Mouse (Mus musculus) intestine, embryonic 15.5 days (tissue): ENCODE results near the gene Rhno1. TPM values are rescaled to one million over a fixed set of nuclear protein-coding genes. Genes with fewer than 3 reads are reported as not detected.
A peak's percentile ranks its signal among the peaks of the same experiment; 100 is the strongest.

Source experiments
- ATAC-seq: fragments of 200-750 bp; cut with Nextera tagmentation; 2 replicates; pipeline ENCODE4 v1.8.0; 2017; ENCODE audit warnings: moderate TSS enrichment, moderate library complexity
- H3K27ac ChIP-seq: fragments of 300-500 bp; sonication (generic); 2 replicates; pipeline ENCODE4 v1.5.1; 2015; ENCODE audit warnings: mild to moderate bottlenecking, inconsistent platforms
- H3K27me3 ChIP-seq: fragments of 300-500 bp; sonication (generic); replicated peaks from 2 replicates; pipeline ENCODE4 v1.6.1; 2015; ENCODE audit warnings: inconsistent platforms
- H3K36me3 ChIP-seq: fragments of 300-500 bp; sonication (generic); 2 replicates; pipeline ENCODE4 v1.6.1; 2015; ENCODE audit warnings: inconsistent platforms
- H3K4me1 ChIP-seq: fragments of 300-500 bp; sonication (generic); replicated peaks from 2 replicates; pipeline ENCODE4 v1.6.1; 2015; ENCODE audit warnings: inconsistent platforms
- H3K4me2 ChIP-seq: fragments of 300-500 bp; sonication (generic); replicated peaks from 2 replicates; pipeline ENCODE4 v1.6.1; 2015; ENCODE audit warnings: mild to moderate bottlenecking, inconsistent platforms
- H3K4me3 ChIP-seq: fragments of 300-500 bp; sonication (generic); replicated peaks from 2 replicates; pipeline ENCODE4 v1.5.1; 2015; ENCODE audit warnings: inconsistent platforms
- H3K9ac ChIP-seq: fragments of 300-500 bp; sonication (generic); 2 replicates; pipeline ENCODE4 v1.6.1; 2015; ENCODE audit warnings: inconsistent platforms
- H3K9me3 ChIP-seq: fragments of 300-500 bp; sonication (generic); 2 replicates; pipeline ENCODE4 v1.6.1; 2016; ENCODE audit warnings: inconsistent platforms
- WGBS: fragments of 180-500 bp; shearing (Covaris S2); methylation state at CpG from one replicate; pipeline ENCODE4 v1.1.7; 2015; 5-methylcytosine and 5-hydroxymethylcytosine counted together
- polyA plus RNA-seq: library from polyadenylated mRNA; unstranded; fragments of >200 nt; fragmentation: Nextera tagmentation; extraction: Ambion mirVana; gene quantifications from 2 replicates; pipeline ENCODE4 v1.2.1, GENCODE M21; 2015

Gene Rhno1
- polyA plus RNA-seq, 1 experiment from 2014 or later = 107 TPM

DNA sequence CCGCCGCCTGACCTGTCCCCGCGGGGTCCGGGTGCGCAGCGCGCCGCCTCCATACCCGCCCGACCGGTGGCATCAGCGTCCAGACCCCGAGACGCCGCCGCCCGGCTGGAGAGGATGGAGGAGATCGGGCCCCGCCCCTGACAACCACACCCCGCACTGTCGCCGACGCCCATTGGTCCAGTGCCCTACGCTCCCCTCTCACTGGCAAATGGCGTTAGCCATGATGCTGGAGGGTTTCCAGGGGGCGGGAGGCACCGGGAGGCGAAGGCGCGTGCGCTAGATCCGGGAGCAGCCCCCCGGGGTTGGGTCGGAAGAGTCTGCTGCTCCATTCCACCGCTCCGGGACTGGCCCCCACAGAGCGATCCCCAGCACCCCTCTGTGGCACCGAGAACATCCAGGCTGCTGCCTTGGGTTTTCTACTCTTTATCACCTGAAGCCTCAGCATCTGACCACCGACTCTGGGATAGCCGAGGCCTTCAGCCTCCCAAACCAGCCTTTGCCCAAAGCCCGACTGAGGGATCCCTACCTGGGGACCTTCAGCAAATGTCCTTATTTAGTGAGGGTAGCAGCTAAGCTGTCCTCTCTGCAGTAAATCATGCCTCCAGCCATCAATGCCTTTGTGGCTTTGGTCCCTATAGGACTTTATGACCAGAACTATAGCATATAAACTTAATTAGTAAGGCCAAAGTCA, 6.8 kb downstream of the Rhno1 start, which contains the start of gene Tulp3:
Tulp3 (minus strand) TSS at position 126 of the 691 bp plus-strand sequence.
- Histone ChIP-seq H3K9me3 (no peaks in the 10 kb centered on the region), H3K4me2 (peak within 1 kb of the TSS; percentile 88), H3K36me3 (peaks cover 17% of the 10 kb centered on the region), H3K27ac (peak within 1 kb of the TSS; percentile 46), H3K9ac (peak within 1 kb of the TSS; percentile 69), H3K4me3 (peak within 1 kb of the TSS; percentile 88), H3K4me1 (0 out of 2 replicates have a peak, but pooled peaks cover 5% of the 10 kb centered on the region), H3K27me3 (no peaks in the 10 kb centered on the region)
- 1% methylated on average over 42 of the region's 42 CpGs for WGBS
- peak; percentile 99 for ATAC-seq

GRCm38 (mm10) chr6:128355201-128355681, 7.5 kb downstream of the Rhno1 start:
- Histone ChIP-seq H3K4me3 (peak overlapping the region; percentile 88), H3K9me3 (no peaks in the 10 kb centered on the region), H3K9ac (peak overlapping the region; percentile 69), H3K4me1 (0 out of 2 replicates have a peak, but pooled peaks cover 5% of the 10 kb centered on the region), H3K4me2 (peak overlapping the region; percentile 88), H3K27ac (peak overlapping the region; percentile 46), H3K36me3 (peaks cover 18% of the 10 kb centered on the region), H3K27me3 (no peaks in the 10 kb centered on the region)
- ATAC-seq = peak; percentile 83
- WGBS = under 1% methylated on average over 28 of the region's 28 CpGs

GRCm38 (mm10) chr6:128354140-128354539, 8.6 kb downstream of the Rhno1 start:
- no peaks in the 10 kb centered on the region for H3K27me3 ChIP-seq
- H3K4me2 ChIP-seq = no peak overlapping the region
- peaks cover 18% of the 10 kb centered on the region for H3K36me3 ChIP-seq
- no peaks in the 10 kb centered on the region for H3K9me3 ChIP-seq
- H3K4me1 ChIP-seq = 0 out of 2 replicates have a peak, but pooled peaks cover 5% of the 10 kb centered on the region
- no peak for ATAC-seq
- H3K27ac ChIP-seq = no peak overlapping the region
- no peak overlapping the region for H3K4me3 ChIP-seq
- 81% methylated on average over 3 of the region's 3 CpGs for WGBS
- H3K9ac ChIP-seq = no peak overlapping the region

DNA sequence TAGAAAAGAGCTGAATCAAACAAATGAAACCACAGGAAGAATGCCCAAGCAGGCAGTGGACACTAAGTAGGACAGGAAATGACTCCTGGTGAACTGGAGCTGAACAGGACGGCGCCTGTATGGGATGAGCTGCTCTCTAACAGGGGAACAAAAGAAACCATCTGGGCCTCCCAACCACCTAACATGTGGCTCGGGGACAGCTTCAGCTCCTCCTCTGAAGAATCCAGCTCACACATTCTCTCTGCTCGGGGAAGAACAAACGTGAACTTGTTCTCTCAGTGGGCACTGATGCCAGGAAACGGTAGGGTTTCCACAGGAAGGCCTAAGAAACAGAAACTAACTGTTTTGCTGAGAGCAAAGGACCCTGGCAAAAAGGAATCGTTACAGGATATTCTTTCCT, 13.0 kb downstream of the Rhno1 start:
- WGBS = 57% methylated on average over 7 of the region's 7 CpGs
- ATAC-seq = no peak
- Histone ChIP-seq H3K4me3 (no peak overlapping the region), H3K9ac (no peak overlapping the region), H3K4me2 (no peak overlapping the region), H3K27me3 (no peaks in the 10 kb centered on the region), H3K9me3 (no peaks in the 10 kb centered on the region), H3K36me3 (0 out of 2 replicates have a peak, but pooled peaks cover 3% of the 10 kb centered on the region), H3K4me1 (0 out of 2 replicates have a peak, but pooled peaks cover 2% of the 10 kb centered on the region), H3K27ac (0 out of 2 replicates have a peak overlapping the region, but pooled peaks have one; percentile 11)

DNA sequence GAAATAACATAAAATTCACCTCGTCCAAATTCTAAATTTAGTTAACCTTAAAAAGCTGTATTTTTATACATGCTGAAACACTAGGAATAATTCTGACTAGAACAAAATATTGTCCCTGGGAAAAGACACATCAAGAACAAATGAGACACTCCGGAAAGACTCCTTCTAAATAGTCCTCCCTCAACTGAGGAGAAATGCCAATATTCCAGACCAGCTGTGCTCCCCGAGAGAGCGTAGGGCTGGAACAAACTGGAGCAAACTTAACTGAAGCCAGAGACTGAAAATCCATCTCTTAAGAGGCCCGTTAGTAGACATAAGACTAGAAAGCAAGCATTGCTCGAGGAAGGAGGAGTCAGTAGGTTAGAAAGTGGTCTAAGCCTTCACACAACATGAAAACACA, 15.9 kb downstream of the Rhno1 start:
- H3K9me3 ChIP-seq = no peaks in the 10 kb centered on the region
- no peak overlapping the region for H3K27ac ChIP-seq
- no peak for ATAC-seq
- no peak overlapping the region for H3K9ac ChIP-seq
- 78% methylated on average over 6 of the region's 6 CpGs for WGBS
- H3K36me3 ChIP-seq = 0 out of 2 replicates have a peak, but pooled peaks cover 3% of the 10 kb centered on the region
- no peak overlapping the region for H3K4me3 ChIP-seq
- no peak overlapping the region for H3K4me2 ChIP-seq
- H3K27me3 ChIP-seq = no peaks in the 10 kb centered on the region
- H3K4me1 ChIP-seq = no peaks in the 10 kb centered on the region

DNA sequence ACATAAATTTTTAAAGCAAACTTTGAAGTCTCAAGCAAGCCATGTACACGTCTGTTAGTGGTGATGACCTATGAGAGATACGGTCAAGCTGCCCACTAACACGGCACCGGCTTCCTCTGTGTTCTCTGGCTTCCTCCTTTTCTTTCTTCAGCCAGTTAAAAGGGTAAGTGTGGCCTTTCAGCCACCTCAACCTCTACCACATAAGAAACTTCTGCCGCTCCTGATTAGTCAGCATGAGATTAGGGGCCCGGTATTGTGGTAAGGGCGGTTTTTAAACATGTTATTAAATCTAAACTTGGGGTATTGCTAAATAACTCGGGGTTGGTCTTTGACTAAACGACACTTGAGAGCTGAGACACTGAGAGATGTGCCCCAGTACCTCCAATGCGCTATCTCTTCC, 17.1 kb downstream of the Rhno1 start:
- H3K4me2 ChIP-seq = no peak overlapping the region
- no peaks in the 10 kb centered on the region for H3K9me3 ChIP-seq
- ATAC-seq = no peak
- no peaks in the 10 kb centered on the region for H3K4me1 ChIP-seq
- H3K9ac ChIP-seq = no peak overlapping the region
- 85% methylated on average over 10 of the region's 10 CpGs for WGBS
- H3K27ac ChIP-seq = no peak overlapping the region
- no peaks in the 10 kb centered on the region for H3K27me3 ChIP-seq
- H3K4me3 ChIP-seq = no peak overlapping the region
- no peaks in the 10 kb centered on the region for H3K36me3 ChIP-seq

GRCm38 (mm10) chr6:128341956-128342723, 20.6 kb downstream of the Rhno1 start:
- Histone ChIP-seq H3K27me3 (no peaks in the 10 kb centered on the region), H3K4me1 (0 out of 2 replicates have a peak, but pooled peaks cover 3% of the 10 kb centered on the region), H3K36me3 (no peaks in the 10 kb centered on the region), H3K4me2 (no peak overlapping the region), H3K9me3 (no peaks in the 10 kb centered on the region), H3K9ac (no peak overlapping the region), H3K27ac (0 out of 2 replicates have a peak overlapping the region, but pooled peaks have one; percentile 17), H3K4me3 (no peak overlapping the region)
- no peak for ATAC-seq
- WGBS = 82% methylated on average over 11 of the region's 11 CpGs

DNA sequence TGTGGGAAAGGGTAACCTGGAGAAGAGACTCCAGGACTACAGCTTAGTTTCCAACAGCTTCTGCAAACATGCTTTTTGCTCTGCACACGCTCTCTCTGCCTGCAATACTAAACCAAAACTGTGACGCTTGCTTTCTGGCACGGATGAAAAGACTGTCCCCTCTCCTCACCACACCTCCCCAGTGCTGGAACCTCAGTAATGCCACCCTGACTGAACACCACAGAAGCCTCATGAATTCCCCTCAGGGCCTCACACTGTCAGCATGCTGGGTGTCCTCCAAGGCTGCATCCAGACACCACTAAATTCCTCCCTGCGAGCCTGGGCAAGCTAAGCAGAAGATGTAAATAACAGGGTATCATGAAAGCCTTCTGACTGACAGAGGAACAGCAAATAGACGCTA, 23.8 kb downstream of the Rhno1 start:
- Histone ChIP-seq H3K36me3 (no peaks in the 10 kb centered on the region), H3K9ac (no peak overlapping the region), H3K27ac (no peak overlapping the region), H3K9me3 (no peaks in the 10 kb centered on the region), H3K4me3 (no peak overlapping the region), H3K4me2 (no peak overlapping the region), H3K27me3 (no peaks in the 10 kb centered on the region), H3K4me1 (0 out of 2 replicates have a peak, but pooled peaks cover 6% of the 10 kb centered on the region)
- no peak for ATAC-seq
- 27% methylated on average over 5 of the region's 5 CpGs for WGBS

- Histone ChIP-seq H3K27ac (no peak overlapping the region), H3K9ac (no peak overlapping the region), H3K4me3 (no peak overlapping the region), H3K36me3 (peaks cover 3% of the 10 kb centered on the region; the same call in 1 of the 2 replicates), H3K27me3 (no peaks in the 10 kb centered on the region), H3K4me2 (no peak overlapping the region), H3K4me1 (0 out of 2 replicates have a peak, but pooled peaks cover 6% of the 10 kb centered on the region), H3K9me3 (no peaks in the 10 kb centered on the region)
- ATAC-seq = no peak
- WGBS = 57% methylated on average over 7 of the region's 7 CpGs
Observed at GRCm38 (mm10) chr6:128337467-128337866, 25.2 kb downstream of the Rhno1 start.

DNA sequence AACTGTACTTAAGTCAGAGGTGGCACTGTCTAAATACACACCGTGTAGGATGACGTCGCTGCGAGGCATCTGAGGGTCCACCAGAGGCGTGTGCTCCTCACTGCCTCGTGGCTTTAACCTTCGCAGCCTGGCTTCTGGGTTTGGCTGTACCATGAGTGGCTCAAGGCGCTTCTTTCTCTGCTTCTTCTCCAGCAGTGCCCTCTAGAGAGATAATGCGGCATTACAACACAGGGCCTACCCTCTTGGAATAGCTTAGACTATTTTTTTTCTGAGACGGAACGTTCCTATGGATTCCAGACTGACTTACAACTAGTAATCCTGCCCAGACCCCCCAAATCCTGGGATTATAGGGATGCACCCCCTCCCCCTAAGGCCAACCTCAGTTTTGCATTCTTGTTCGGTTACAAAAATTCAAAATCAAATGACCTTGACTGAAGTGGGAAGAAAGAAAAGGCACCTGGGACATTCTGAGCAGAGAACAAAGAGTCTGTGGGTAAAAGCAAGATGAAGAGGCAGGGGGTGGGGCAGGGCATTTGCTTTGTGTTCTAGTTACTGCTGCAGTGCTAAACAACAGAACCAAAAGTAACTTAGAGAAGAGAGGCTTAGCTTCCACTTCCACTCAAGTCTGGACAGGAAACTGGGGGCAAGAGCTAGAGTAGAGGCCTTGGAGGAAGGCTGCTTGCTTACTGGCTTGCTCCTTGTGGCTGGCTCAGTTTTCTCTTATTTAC, 28.1 kb downstream of the Rhno1 start:
- no peaks in the 10 kb centered on the region for H3K9me3 ChIP-seq
- 0 out of 2 replicates have a peak, but pooled peaks cover 3% of the 10 kb centered on the region for H3K4me1 ChIP-seq
- no peak overlapping the region for H3K27ac ChIP-seq
- peaks cover 10% of the 10 kb centered on the region; the same call in 1 of the 2 replicates for H3K36me3 ChIP-seq
- H3K27me3 ChIP-seq = no peaks in the 10 kb centered on the region
- WGBS = 23% methylated on average over 12 of the region's 12 CpGs
- H3K4me2 ChIP-seq = no peak overlapping the region
- ATAC-seq = peak; percentile 63
- H3K9ac ChIP-seq = no peak overlapping the region
- H3K4me3 ChIP-seq = no peak overlapping the region

DNA sequence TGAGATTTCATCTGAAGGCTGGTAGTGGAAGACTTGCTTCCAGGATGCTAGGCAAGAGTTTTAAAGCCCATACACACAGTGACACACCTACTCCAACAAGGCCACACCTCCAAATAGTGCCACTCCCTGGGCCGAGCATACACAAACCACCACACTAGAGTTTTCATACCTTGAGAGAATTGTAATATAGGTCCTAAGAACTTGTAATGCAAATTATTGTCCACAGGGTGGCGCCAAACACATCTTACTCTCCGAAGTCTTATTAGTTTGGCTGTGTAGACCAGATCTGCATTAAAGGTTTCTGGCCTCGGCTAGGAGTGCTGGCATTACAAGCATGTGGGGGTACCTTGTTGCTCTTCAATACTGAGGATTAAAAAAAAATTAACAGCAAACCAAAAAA, 44.4 kb downstream of the Rhno1 start:
- peak; percentile 63; the same call in 1 of the 2 replicates for ATAC-seq
- 5% methylated on average over 4 of the region's 4 CpGs for WGBS

GRCm38 (mm10) chr6:128315597-128315996, 47.1 kb downstream of the Rhno1 start:
- Histone ChIP-seq H3K9me3 (no peaks in the 10 kb centered on the region), H3K27ac (no peak overlapping the region), H3K4me3 (no peak overlapping the region), H3K4me2 (no peak overlapping the region), H3K27me3 (no peaks in the 10 kb centered on the region), H3K36me3 (no peaks in the 10 kb centered on the region), H3K9ac (no peak overlapping the region), H3K4me1 (no peaks in the 10 kb centered on the region)
- no peak for ATAC-seq
- 78% methylated on average over 8 of the region's 8 CpGs for WGBS

More for the DNA sequence above, 44.4 kb downstream of the Rhno1 start:
- Histone ChIP-seq H3K4me1 (no peaks in the 10 kb centered on the region), H3K9me3 (no peaks in the 10 kb centered on the region), H3K36me3 (peaks cover 13% of the 10 kb centered on the region), H3K4me2 (no peak overlapping the region), H3K27me3 (no peaks in the 10 kb centered on the region), H3K9ac (no peak overlapping the region), H3K4me3 (no peak overlapping the region), H3K27ac (no peak overlapping the region)
